Mouse (Mus musculus): ENCODE results near the gene Hist1h2ae.
"Not testable (repeated sequence)": the region's sequence is repeated elsewhere in the genome, so short reads cannot be mapped to it uniquely, and the experiment has no call there.

The Hist1h2ae gene

DNA sequence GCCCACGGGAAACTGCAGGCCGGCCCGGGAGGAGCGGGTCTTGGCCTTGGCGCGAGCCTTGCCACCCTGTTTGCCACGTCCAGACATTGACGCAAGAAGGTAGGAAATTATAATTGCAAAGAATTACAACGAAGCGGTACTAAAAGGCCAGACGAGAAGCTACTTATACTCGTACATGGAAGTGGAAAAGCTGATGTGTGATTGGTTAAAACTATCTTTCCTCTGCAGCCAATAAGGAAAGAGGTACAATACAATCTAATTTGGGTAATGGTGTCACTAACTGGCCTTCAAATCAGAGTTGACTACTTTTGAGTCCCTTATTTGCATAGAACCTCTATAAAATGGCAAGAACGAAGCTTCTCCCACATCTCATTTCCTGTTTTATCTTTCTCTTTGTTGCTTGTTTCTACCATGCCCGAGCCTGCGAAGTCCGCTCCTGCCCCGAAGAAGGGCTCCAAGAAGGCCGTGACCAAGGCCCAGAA, at the start of gene Hist1h2ae, which contains the start of gene Hist1h2bg:
TSS of gene Hist1h2ae (minus strand) at position 199 of the 482 bp plus-strand sequence.
TSS of gene Hist1h2bg (plus strand) at position 375 of the 482 bp plus-strand sequence.
- DNase-seq, result peak; percentile 75 to 81

- no peak for DNase-seq
These were observed 49.2 kb upstream of the Hist1h2ae start for GRCm38 (mm10) chr13:23620056-23620732.

DNA sequence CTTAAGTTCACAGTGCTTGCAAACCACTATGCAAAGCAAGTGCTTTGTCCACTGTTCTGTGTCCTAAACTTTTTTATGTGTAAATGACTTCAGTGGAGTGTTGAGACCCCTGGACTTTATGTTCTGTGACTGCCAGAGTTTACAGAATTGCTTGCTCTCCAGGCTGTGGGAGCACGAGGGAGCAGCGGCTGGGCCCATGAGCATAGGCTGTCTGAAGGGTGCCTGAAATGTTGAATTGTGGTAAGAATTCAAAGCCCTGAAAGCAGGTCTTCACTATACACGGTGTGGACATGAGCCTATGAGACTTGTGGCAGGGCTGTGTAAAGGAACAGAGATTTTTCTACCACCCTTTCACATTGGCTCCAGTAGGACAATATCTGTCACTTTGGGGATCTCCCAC, 40.6 kb upstream of the Hist1h2ae start:
- DNase-seq, result no peak

- no peak for DNase-seq
These were observed 39.4 kb upstream of the Hist1h2ae start for GRCm38 (mm10) chr13:23610393-23610792.

DNA sequence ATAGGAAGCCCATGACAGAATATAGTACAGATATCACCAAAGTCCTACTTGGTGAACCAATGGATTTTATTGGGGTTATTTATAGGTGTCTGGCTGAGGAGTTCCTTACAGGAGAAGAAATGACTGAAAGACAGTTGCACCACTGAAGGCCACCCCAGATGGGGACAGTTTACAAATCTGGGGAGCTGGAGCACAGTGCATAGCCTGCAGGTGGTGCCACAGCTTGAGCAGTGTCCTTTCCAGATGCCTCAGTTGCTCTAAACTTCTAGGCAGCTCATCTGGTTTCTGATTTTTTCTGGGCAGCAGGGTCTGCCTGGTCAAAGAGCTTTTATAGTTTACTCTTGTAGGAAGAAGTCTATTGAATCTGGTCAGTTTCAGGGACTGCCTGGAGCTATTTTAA, 38.8 kb upstream of the Hist1h2ae start:
- no peak for DNase-seq

DNA sequence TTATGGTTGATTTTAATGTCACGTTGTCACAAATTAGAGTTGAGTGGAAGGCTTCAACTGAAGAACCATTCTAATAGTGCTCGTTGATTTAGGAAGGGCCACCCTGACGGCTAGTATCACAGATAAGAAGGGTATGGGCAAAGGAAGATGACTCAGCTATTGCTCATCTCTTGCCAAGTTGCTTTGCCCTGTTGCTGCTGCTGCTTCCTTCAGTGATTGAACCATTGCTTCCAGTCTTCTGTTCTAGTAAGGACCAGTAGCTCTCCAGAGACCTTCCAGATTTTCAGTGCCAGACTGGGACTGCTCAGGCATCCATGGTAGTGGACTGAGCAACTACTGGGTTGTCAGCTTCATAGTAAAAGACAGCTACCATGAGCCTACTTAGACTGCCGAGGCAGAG, 38.2 kb upstream of the Hist1h2ae start:
- no peak for DNase-seq

- DNase-seq, result no peak
These were observed 34.0 kb upstream of the Hist1h2ae start for GRCm38 (mm10) chr13:23605052-23605451.

GRCm38 (mm10) chr13:23604452-23604851, 33.4 kb upstream of the Hist1h2ae start:
- no peak for DNase-seq

GRCm38 (mm10) chr13:23603182-23603699, 32.2 kb upstream of the Hist1h2ae start:
- no peak for DNase-seq

DNA sequence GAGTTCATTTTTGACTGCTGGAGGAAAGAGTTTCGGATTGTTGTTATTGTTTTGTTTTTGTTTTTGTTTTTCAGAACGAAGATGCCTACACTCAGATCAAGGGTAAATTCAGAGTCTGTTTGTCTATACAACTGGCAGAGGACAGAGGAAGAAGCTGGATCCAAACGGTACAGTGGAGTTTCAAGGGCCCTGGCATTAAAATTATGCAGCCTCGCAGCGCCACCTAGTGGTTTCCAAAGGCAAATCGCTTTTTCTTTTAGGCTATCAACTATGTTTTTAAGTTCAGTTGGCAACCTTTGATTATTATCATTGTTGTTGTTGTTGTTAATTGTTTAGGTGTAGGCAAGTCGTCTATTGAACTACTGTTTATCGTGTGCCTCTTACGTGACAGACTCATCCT, 26.9 kb upstream of the Hist1h2ae start:
- DNase-seq, result peak; percentile 71 to 75

DNA sequence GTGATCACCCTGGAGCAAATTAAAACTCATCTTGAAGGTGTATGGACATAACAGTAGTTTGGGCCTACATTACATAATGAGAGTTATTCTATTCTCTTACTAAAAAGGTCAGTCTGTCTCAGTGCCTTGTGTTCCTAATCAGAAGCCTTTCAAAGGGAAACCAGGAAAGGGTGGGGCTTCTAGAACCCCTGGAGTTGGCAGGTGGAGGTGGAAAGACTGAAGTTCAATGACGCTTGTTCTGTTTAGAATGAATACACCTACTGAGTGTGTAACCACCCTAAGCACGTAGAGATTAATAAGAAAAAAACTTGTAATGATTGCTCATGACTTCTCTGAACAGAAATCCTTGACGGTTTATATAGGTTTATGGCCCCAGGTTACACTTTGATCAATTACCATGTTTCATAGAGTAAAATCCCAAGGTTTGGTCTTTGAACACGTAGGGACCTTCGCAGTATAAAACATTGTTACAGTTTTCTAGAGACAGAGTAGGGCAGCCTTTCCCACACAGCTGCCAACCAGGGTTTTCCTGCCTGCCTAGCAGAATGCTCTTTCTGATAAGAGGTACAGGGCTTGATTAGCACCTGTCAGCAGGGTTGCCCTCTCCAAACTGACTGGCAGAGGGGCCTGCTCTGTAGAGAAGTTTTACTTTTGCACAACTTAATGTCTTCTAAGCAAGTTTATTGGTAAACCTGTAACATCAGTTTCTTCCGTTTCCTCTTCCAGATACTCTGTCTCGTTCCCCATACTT, 24.8 kb upstream of the Hist1h2ae start:
- DNase-seq, result no peak

DNA sequence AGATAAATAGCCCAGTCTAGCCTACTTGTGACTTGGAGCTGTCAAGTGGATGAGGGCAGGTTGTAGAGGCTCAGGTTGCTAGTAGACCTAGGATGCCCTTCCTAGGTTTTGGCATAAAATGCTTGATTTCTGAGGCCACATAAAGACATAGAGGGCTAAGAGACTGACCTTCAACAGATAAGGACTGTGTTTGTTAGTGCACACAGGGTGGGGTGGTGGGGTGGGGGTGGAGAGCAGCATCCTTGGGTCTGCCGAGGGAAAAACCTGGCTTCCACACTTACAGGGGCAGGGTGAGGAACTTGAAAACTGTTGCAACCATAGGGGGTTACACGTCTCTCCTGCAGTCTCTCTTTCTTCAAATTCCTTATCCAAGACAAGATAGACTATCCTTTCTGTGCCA, 24.2 kb upstream of the Hist1h2ae start:
- no peak for DNase-seq

- DNase-seq, result no peak
These were observed 22.2 kb upstream of the Hist1h2ae start for GRCm38 (mm10) chr13:23593051-23593770.

- no peak for DNase-seq
These were observed 21.6 kb upstream of the Hist1h2ae start for GRCm38 (mm10) chr13:23592614-23593013.

DNA sequence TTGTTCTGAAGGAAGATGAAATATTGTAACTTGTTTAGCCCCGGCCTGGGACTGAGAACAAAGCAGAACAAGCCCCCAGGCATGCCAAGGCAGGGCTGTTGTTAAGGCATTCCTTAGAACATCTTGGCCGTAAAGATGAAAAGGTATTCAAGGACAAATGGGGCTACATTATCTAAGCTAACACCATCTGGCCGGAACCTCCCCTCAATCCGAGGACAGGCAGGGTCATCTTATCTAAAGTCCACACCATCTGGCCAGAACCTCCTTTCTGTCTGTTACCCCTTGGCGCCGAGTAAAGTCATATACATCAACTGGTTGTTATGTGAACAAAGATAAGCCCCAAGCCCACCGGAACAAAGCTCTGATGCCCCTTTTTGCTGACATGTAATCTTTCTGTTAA, 20.9 kb upstream of the Hist1h2ae start:
- DNase-seq, result not testable (repeated sequence)

DNA sequence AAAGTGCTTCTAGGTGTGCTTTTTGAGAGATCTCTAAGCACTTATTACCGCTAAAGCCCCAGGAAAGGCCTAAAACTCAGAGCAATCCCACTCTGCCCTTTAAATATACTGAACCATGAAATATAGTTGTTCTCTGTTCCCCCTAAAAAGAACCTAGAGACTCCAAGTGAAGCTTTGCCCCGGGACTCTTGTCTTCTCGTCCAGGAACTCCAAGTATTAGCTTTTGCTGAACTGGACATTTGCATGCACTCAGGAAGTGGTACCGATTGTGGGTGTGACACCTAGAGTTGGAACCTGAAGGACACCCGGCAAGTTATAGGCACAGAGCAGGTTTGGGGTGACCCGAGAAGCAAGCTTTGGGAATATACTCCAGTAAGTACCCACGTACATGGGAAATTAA, 20.2 kb upstream of the Hist1h2ae start:
- no peak for DNase-seq

DNA sequence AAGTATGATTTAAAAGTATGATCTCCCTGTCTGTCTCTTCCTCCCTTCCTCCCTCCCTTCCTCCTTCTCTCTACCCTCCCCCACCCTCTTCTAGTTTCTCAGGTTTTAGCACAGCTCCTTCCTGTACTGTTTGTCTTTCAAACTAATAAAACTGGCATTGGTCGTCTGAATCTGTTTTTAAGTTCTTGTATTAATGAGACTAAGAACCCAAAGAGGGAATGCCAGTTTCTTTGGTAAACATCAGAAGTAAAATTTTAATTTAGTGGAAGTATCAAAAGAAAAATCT, 15.9 kb upstream of the Hist1h2ae start:
- DNase-seq, result no peak

DNA sequence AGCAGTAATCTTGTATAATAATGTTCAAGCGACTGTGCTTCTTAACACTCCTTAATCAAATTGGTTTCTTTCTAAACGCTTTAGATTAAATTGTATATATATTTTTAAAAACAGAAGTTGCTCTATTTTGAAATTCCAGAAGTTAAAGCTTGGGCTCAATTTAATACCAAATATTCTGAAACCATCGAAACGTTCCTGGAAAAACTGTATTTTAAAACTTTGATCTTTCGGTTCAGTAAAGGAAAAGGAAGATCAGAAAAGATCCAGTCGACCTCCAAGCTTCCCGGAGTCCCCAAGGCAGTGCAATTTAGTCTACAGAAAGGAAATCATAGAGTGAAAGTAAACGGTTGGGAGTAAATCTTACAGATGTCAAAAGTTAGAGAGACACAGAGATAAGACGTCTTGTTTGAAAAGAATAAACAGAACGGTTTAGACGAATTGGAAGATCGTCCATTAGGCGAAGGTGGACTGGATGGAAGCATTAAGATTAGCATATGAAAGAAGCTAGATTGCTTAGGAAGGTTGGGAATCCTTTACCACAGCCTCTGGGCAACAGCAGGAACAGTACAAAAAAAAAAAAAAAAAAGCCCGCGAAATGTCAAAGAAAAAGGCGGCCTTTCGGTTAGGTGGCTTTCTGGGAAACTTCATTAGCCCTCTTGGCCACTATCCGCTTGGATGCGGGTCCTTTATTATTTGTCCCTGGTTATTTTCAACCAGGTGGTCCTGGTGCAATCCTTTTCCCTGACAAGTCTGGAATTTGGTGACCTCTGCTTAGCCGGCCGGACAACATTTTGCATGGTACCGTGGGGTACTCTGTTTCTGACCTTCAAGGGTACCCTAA, 15.3 kb upstream of the Hist1h2ae start:
- DNase-seq, result peak in 1 of 2 experiments; percentile 13

DNA sequence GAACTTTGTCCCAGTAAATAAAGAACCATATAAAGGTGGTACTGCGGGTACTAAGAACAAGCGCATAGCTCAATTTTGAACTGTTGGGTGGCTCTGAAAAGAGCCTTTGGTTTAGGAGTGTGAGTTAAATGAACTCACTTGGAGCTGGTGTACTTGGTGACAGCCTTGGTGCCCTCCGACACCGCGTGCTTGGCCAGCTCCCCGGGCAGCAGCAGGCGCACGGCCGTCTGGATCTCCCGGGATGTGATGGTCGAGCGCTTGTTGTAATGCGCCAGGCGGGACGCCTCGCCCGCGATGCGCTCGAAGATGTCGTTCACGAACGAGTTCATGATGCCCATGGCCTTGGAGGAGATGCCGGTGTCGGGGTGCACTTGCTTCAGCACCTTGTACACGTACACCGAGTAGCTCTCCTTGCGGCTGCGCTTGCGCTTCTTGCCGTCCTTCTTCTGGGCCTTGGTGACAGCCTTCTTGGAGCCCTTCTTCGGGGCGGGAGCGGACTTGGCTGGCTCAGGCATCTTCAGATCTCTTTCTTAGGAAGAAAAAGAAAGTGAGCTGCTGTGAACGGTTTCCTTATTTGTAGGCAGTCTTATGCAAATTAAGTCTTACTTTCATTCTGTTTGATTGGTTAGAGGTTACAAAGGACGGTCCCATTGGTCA, 14.6 kb upstream of the Hist1h2ae start:
- DNase-seq, result peak; percentile 75 to 84

- DNase-seq, result peak; percentile 72 to 75
These were observed 14.0 kb upstream of the Hist1h2ae start for GRCm38 (mm10) chr13:23585029-23585441.

GRCm38 (mm10) chr13:23584331-23584730, 13.3 kb upstream of the Hist1h2ae start:
- peak in 1 of 2 experiments; percentile 17 for DNase-seq
